Mouse (Mus musculus) adrenal gland, postnatal 14 days (tissue): ENCODE results near the gene Sox21. TPM values are rescaled to one million over a fixed set of nuclear protein-coding genes. Genes with fewer than 3 reads are reported as not detected.

ENCODE experiments used
- DNase-seq: peaks from one replicate; pipeline ENCODE4 v3.0.0; 2021; ENCODE audit warnings: mixed read lengths
- long read RNA-seq, 2 experiments: library from polyadenylated mRNA; stranded (forward); transcript quantifications; one replicate each; pipeline ENCODE4 v2.0.0; 2021
- total RNA-seq: library from RNA; stranded (reverse); gene quantifications from 2 replicates; pipeline ENCODE4 v1.2.3, GENCODE M21; 2021

Gene Sox21
- total RNA-seq: not detected in 2 replicates
- long read RNA-seq, experiment 1: 0 reads
- long read RNA-seq, experiment 2: 0 reads

GRCm38 (mm10) chr14:118236886-118237289 is at the start of gene Sox21:
Gene Sox21 (minus strand): TSS chr14:118237030.
- peak; percentile 32 for DNase-seq

DNA sequence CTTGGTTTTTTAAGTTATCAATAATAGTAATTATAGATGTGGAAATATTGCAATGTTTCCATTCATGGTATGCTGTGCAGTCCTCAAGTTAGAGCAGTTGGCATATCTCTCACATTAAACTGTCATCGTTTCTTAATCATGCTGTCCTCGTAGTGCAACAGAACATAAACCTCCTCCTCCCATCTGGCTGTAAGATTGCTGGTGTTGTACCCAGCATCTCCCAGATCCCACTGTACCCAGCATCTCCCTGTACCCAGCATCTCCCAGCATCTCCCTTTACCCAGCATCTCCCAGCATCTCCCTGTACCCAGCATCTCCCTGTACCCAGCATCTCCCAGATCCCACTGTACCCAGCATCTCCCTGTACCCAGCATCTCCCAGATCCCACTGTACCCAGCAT is 49.3 kb upstream of the Sox21 start:
- no peak for DNase-seq

GRCm38 (mm10) chr14:118282917-118283316 is 46.1 kb upstream of the Sox21 start:
- no peak for DNase-seq

GRCm38 (mm10) chr14:118282272-118282671 is 45.4 kb upstream of the Sox21 start:
- DNase-seq: no peak

- DNase-seq: no peak
Observed at GRCm38 (mm10) chr14:118277704-118278498, 41.1 kb upstream of the Sox21 start.

GRCm38 (mm10) chr14:118272594-118273555 is 36.0 kb upstream of the Sox21 start:
- no peak for DNase-seq

GRCm38 (mm10) chr14:118268849-118269248 is 32.0 kb upstream of the Sox21 start:
- DNase-seq: no peak

- no peak for DNase-seq
Observed at GRCm38 (mm10) chr14:118266660-118267059, 29.8 kb upstream of the Sox21 start, which contains the start of gene Gm9376. Gene Gm9376 (plus strand): TSS chr14:118266960.

- DNase-seq: no peak
Observed at GRCm38 (mm10) chr14:118253381-118253780, 16.6 kb upstream of the Sox21 start.

- DNase-seq: no peak
Observed at GRCm38 (mm10) chr14:118241416-118241815, 4.6 kb upstream of the Sox21 start.

DNA sequence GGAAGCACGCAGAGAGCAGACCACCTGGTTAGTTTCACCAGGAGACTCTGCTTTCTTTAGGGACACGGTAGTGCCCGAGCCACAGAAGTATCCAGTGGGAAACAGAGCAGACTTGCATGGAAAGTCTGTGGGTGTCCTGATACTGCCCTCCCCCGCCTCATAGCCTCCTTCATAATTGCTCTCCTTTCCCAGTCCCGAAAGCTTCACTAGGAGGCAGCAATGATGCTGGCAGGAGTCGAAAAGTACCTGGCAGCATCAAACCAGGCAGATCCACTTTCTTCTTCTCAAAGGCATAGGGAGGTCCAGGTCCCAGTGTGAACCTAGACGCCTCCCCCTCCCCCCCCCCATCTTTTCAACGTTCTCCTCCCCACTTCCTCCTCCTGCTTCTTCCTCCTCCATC is 2.5 kb upstream of the Sox21 start:
- no peak for DNase-seq

- no peak for DNase-seq
Observed at GRCm38 (mm10) chr14:118237786-118238185, 956 bp upstream of the Sox21 start.

GRCm38 (mm10) chr14:118235973-118236885 is 601 bp downstream of the Sox21 start:
- peak; percentile 39 for DNase-seq

DNA sequence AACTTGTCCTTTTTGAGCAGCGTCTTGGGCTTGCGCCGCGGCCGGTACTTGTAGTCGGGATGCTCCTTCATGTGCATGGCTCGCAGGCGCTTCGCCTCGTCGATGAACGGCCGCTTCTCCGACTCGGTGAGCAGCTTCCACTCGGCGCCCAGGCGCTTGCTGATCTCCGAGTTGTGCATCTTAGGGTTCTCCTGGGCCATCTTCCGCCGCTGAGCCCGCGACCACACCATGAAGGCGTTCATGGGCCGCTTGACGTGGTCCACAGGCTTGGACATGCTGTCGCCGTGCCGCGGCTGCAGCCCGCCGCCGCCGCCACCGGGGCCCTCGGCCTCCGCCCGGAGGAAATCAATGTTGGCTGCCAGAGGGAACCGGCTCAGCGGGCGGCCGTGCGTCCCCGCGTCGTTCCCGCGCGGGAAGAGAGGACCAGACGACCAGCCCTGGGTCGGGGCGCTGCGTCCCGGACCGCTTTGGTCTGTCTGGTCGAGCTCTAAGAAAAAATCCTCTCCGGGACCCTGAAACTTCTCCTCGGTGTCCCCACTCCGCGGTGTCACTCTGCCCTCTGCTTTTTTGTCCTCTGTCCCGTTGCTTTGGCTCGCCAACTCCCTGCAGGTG is 1.4 kb downstream of the Sox21 start:
- DNase-seq: peak; percentile 27

DNA sequence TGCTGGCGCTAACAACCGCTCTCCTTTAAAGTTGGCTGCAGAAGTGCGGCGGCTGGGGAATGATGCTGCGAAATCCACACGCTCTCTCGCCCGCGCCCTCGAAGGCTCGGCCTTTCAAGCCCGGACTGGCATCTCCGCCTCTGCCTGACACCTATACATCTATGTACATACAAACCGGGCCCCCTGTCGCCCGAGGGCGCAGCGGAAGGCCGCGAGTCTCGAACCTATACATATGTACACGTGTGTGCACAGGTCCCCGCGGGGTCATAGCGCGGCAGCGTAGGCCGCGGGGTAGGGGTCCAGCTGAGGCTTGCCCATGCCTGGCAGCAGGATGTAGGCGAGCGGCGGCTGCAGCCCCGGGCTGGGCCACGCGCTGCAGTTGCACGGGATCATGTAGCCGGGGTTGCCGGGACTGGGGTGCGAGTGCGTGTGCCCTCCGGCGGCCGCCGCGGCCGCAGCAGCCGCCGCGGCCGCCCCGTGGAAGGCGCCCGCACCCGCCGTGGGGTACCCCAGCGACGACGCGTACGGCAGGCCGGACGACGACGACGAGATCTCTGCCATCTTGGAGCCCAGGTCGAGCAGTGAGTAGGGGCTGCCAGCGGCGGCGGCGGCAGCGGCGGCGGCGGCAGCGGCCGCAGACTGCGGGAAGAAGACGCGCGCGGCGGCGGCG is 2.2 kb downstream of the Sox21 start:
- no peak for DNase-seq

DNA sequence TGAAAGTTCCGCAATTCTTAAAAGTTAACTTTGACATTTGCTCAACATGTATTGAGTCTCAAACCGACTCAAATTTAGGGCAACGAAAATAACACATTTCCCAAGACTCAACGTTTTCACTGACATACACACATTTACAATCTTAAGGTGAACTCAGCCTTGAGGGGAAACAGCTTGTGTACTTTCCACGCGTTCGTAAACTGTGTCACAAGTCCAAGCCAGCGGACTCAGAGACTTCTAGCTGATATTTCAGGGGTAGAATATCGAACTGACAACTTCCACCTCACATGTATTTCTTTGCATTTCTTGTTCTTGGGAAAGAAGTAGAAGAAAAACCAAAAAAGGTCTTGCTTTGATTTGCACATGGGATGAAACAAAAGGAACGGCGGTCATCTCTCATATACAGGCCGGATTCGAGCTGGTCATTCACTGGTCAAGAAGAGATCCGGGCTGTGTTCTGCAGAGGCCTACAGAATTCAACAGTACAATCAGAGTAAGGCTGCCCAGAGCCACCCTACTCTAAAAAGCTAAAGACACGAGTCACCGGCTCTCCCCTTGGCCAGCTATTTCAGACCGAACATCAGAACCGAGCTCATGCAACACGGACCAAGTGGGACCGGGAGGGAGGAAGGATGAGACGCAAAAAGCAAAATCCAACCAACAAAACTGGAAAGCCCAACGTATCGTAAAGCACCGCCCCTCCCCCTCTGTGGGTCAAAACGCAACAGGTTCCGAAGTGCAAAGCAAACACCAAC is 2.9 kb downstream of the Sox21 start:
- DNase-seq: no peak

GRCm38 (mm10) chr14:118232381-118232970 is 4.4 kb downstream of the Sox21 start:
- DNase-seq: no peak

DNA sequence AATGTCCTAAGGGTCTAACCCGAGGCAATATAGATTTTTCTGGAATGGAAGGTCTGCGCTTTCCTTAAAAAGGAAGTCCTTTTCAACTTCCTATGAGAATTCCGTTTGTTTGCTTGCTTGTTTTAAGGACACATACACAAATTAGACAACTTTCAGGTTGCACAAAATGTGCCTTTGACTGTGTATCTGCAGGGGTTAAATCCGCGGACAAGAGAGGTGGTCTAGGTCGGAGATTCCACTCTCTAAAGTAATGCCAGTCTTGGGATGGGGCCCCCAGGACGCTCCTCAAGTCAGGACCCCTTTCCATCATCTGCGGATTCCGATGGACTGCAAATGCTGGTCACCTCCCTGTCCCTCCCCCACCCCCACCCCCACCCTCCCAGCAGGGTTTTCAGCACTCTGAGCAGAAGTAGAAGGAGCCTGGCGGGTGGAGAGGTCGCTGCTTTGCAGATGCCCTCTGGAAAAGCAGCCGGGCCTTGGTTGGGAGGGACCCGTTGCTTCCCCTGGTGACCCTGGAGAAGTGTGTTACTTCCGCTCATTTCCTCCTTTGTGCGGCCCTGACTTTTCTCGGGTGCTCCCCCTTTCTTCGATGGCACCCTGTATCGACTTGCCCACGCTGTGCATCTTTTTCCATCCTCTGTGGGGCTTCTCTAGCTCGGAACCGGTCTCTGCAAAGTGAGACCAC is 10.2 kb downstream of the Sox21 start:
- DNase-seq: no peak

GRCm38 (mm10) chr14:118225911-118226310 is 10.9 kb downstream of the Sox21 start:
- DNase-seq: no peak
